In genomic region chr12:93152618-93153245, GRCm38 (mm10) we compare ENCODE assay signal across 8 mouse cellular contexts.
A peak's percentile ranks its signal among the peaks of the same experiment; 100 is the strongest.
DNase-seq lines count a peak whose midpoint lies in the region; ATAC-seq and TF ChIP-seq lines count a peak whose summit lies in the region.

No protein-coding gene starts in this region.

- DNase-seq in heart, adult 2 months = no peak
- DNase-seq in heart, adult 11 months = no peak
- DNase-seq in forelimb bud, embryonic 11.5 days (ENCODE audit: low read depth, low spot score) = peak; percentile 65
- peak; percentile 51 to 59 for DNase-seq in left cerebral cortex, adult 18-20 months (ENCODE audit: low spot score in 2 of 2)
- peak; percentile 60 for DNase-seq in midbrain, postnatal 0 days (ENCODE audit: low spot score)
- DNase-seq in thymus, adult 2 months = peak; percentile 44

- intact Hi-C loops in heart, adult 2 months (cut with DNase I) = no loop called here

- no peaks in the 10 kb centered on the region for H3K79me2 ChIP-seq in heart, adult 2 months (replicated peaks; ENCODE audit: control insufficient read depth, insufficient read depth, low read length)

- peak; percentile 96 for ATAC-seq in CD4-positive, CD25-positive, alpha-beta regulatory T cell, adult 4 months
- ATAC-seq in midbrain, postnatal 0 days (ENCODE audit: low FRiP score) = no peak

- no peak overlapping the region for H3K9ac ChIP-seq in heart, adult 2 months (ENCODE audit: low read depth, low read length)
- no peak overlapping the region for H3K9ac ChIP-seq in midbrain, postnatal 0 days (replicated peaks; ENCODE audit: low read length, poor library complexity, severe bottlenecking)

- no peak overlapping the region for H3K27ac ChIP-seq in heart, adult 2 months
- no peak overlapping the region for H3K27ac ChIP-seq in bone marrow, adult 2 months (ENCODE audit: control insufficient read depth, insufficient read depth, low read depth, low read length, poor library complexity)
- H3K27ac ChIP-seq in midbrain, postnatal 0 days (ENCODE audit: low read depth, low read length) = no peak overlapping the region
- no peak overlapping the region for H3K27ac ChIP-seq in thymus, adult 2 months (ENCODE audit: control insufficient read depth, insufficient read depth, low read length)

- H3K4me1 ChIP-seq in heart, adult 2 months (ENCODE audit: control insufficient read depth, insufficient read depth, low read length) = no peaks in the 10 kb centered on the region
- no peaks in the 10 kb centered on the region for H3K4me1 ChIP-seq in bone marrow, adult 2 months (ENCODE audit: control insufficient read depth, insufficient read depth, low read length)
- H3K4me1 ChIP-seq in midbrain, postnatal 0 days (ENCODE audit: insufficient read depth, low read length) = no peaks in the 10 kb centered on the region
- no peaks in the 10 kb centered on the region for H3K4me1 ChIP-seq in thymus, adult 2 months (replicated peaks; ENCODE audit: control insufficient read depth, insufficient read depth, low read length)

- no peak overlapping the region for H3K4me2 ChIP-seq in midbrain, postnatal 0 days (ENCODE audit: low read depth, low read length, poor library complexity, severe bottlenecking)

- no peak for TF ChIP-seq POLR2A in heart, adult 2 months (IDR thresholded peaks at IDR 0.05; ENCODE audit: insufficient read depth, low read depth, low read length)
- TF ChIP-seq POLR2A in bone marrow, adult 2 months (IDR thresholded peaks at IDR 0.05; ENCODE audit: borderline replicate concordance, control insufficient read depth, low read depth, low read length) = no peak
- TF ChIP-seq POLR2A in thymus, adult 2 months (IDR thresholded peaks at IDR 0.05; ENCODE audit: control insufficient read depth, extremely low read depth, insufficient read depth, low read length, poor library complexity) = no peak

- TF ChIP-seq EP300 in heart, adult 2 months (IDR thresholded peaks at IDR 0.05; ENCODE audit: insufficient read depth, low read depth, low read length) = no peak

- H3K9me3 ChIP-seq in midbrain, postnatal 0 days (ENCODE audit: low read length) = no peaks in the 10 kb centered on the region

- TF ChIP-seq CTCF in heart, adult 2 months (IDR thresholded peaks at IDR 0.05) = peak; percentile 60
- TF ChIP-seq CTCF in bone marrow, adult 2 months (IDR thresholded peaks at IDR 0.05; ENCODE audit: control insufficient read depth, insufficient read depth, low read length) = peak; percentile 55
- peak; percentile 72 for TF ChIP-seq CTCF in midbrain, postnatal 0 days (IDR thresholded peaks at IDR 0.05)
- TF ChIP-seq CTCF in thymus, adult 2 months (IDR thresholded peaks at IDR 0.05; ENCODE audit: borderline replicate concordance, control insufficient read depth, extremely low read depth, insufficient read depth, low read length, poor library complexity) = no peak

- 49% methylated on average over 6 of the region's 6 CpGs for WGBS in heart, adult 2 months
- WGBS in bone marrow, adult 2 months = 37% methylated on average over 6 of the region's 6 CpGs
- 59% methylated on average over 6 of the region's 6 CpGs for WGBS in midbrain, postnatal 0 days
- WGBS in thymus, adult 2 months = 45% methylated on average over 6 of the region's 6 CpGs

- no peaks in the 10 kb centered on the region for H3K36me3 ChIP-seq in heart, adult 2 months (ENCODE audit: control insufficient read depth, insufficient read depth, low read length)
- no peaks in the 10 kb centered on the region for H3K36me3 ChIP-seq in midbrain, postnatal 0 days (ENCODE audit: insufficient read depth, low read length)
- H3K36me3 ChIP-seq in thymus, adult 2 months (ENCODE audit: control insufficient read depth, insufficient read depth, low read length) = no peaks in the 10 kb centered on the region

- no peaks in the 10 kb centered on the region for H3K27me3 ChIP-seq in heart, adult 2 months (ENCODE audit: control insufficient read depth, insufficient read depth, low read length)
- H3K27me3 ChIP-seq in midbrain, postnatal 0 days (ENCODE audit: insufficient read depth, low read length) = no peaks in the 10 kb centered on the region
- H3K27me3 ChIP-seq in thymus, adult 2 months (ENCODE audit: control insufficient read depth, insufficient read depth, low read length) = no peaks in the 10 kb centered on the region

- H3K4me3 ChIP-seq in heart, adult 2 months = no peak overlapping the region
- no peak overlapping the region for H3K4me3 ChIP-seq in bone marrow, adult 2 months (replicated peaks; ENCODE audit: control insufficient read depth, low read depth, low read length)
- H3K4me3 ChIP-seq in midbrain, postnatal 0 days (ENCODE audit: low read depth, low read length) = no peak overlapping the region
- no peak overlapping the region for H3K4me3 ChIP-seq in thymus, adult 2 months (ENCODE audit: control insufficient read depth, insufficient read depth, low read length)

Comparison
In these comparisons a context has a peak if more than half of its experiments do, and no peak if none do; other contexts are left out.
1. DNase-seq: peak in forelimb bud, embryonic 11.5 days (single experiment), left cerebral cortex, adult 18-20 months (2 of 2), midbrain, postnatal 0 days (single experiment) and thymus, adult 2 months (single experiment); none in heart, adult 2 months (0 of 2) and heart, adult 11 months (single experiment).